Mouse (Mus musculus) MEL (cell line): ENCODE data around the gene Plekhg6. TPM values are rescaled to one million over a fixed set of nuclear protein-coding genes. Genes with fewer than 3 reads are reported as not detected.

Experiments
- DNase-seq: peaks from one replicate; pipeline ENCODE4 v3.0.0; 2011; ENCODE audit warnings: low read depth, low spot score
- H3K27ac ChIP-seq: 2 replicates; pipeline ENCODE4 v1.5.1; 2012; ENCODE audit warnings: low read depth, mild to moderate bottlenecking, control low read depth, low read length, moderate library complexity; ENCODE audit not compliant: control insufficient read depth
- H3K27me3 ChIP-seq, 2 experiments: fragments of 150-350 bp in 1 of 2; sonication (generic) in 1 of 2; 2 replicates each; pipeline ENCODE4 v1.6.1; 2012; ENCODE audit warnings: low read length in 2 of 2, mild to moderate bottlenecking in 2 of 2, improper control_type of control experiment in 1 of 2, moderate library complexity in 1 of 2; ENCODE audit not compliant: insufficient read depth in 2 of 2, control insufficient read depth in 1 of 2
- H3K36me3 ChIP-seq, 2 experiments: 2 replicates each; pipeline ENCODE4 v1.6.1; 2012 to 2014; ENCODE audit warnings: low read length in 2 of 2, improper control_type of control experiment in 1 of 2, inconsistent platforms in 1 of 2, mild to moderate bottlenecking in 1 of 2; ENCODE audit not compliant: insufficient read depth in 2 of 2, control insufficient read depth in 1 of 2
- H3K4me1 ChIP-seq, 2 experiments: fragments of 150-350 bp in 1 of 2; sonication (generic) in 1 of 2; 2 replicates each; pipeline ENCODE4 v1.6.1; 2012; ENCODE audit warnings: low read length in 2 of 2, improper control_type of control experiment in 1 of 2, mild to moderate bottlenecking in 1 of 2; ENCODE audit not compliant: insufficient read depth in 2 of 2, control insufficient read depth in 1 of 2
- H3K4me3 ChIP-seq, 2 experiments: fragments of 150-350 bp in 1 of 2; sonication (generic) in 1 of 2; 2 replicates each; pipeline ENCODE4 v1.5.1; 2012; ENCODE audit warnings: low read depth in 2 of 2, low read length in 2 of 2, mild to moderate bottlenecking in 2 of 2, moderate library complexity in 2 of 2, control low read depth in 1 of 2, improper control_type of control experiment in 1 of 2; ENCODE audit not compliant: control insufficient read depth in 1 of 2, insufficient read depth in 1 of 2
- H3K79me2 ChIP-seq: 2 replicates; pipeline ENCODE4 v1.6.1; 2012; ENCODE audit warnings: mild to moderate bottlenecking, low read length, moderate library complexity; ENCODE audit not compliant: control insufficient read depth, poor library complexity, insufficient read depth
- H3K9ac ChIP-seq: 2 replicates; pipeline ENCODE4 v1.6.1; 2012; ENCODE audit warnings: low read depth, mild to moderate bottlenecking, control low read depth, low read length, moderate library complexity; ENCODE audit not compliant: control insufficient read depth, poor library complexity, severe bottlenecking
- H3K9me3 ChIP-seq: fragments of 150-350 bp; sonication (generic); replicated peaks from 2 replicates; pipeline ENCODE4 v1.6.1; 2012; ENCODE audit warnings: mild to moderate bottlenecking, low read length, improper control_type of control experiment, moderate library complexity; ENCODE audit not compliant: insufficient read depth
- CHD1 ChIP-seq: IDR thresholded peaks from 2 replicates; pipeline ENCODE4 v1.6.1; 2012; ENCODE audit warnings: low read depth, mild to moderate bottlenecking, inconsistent platforms, low read length, improper control_type of control experiment
- CHD2 ChIP-seq: IDR thresholded peaks from 2 replicates; pipeline ENCODE4 v1.6.1; 2011; ENCODE audit warnings: low read length, improper control_type of control experiment
- CTCF ChIP-seq, 3 experiments: IDR thresholded peaks in 2 of 3; conservative IDR thresholded peaks in 1 of 3; 2 replicates each; pipeline ENCODE4 v1.5.1; 2011 to 2012; ENCODE audit warnings: low read length in 3 of 3, low read depth in 2 of 3, mild to moderate bottlenecking in 2 of 3, improper control_type of control experiment in 1 of 3, inconsistent platforms in 1 of 3, mixed read lengths in 1 of 3, moderate library complexity in 1 of 3; ENCODE audit not compliant: control insufficient read depth in 1 of 3, insufficient read depth in 1 of 3, poor library complexity in 1 of 3, severe bottlenecking in 1 of 3
- E2F4 ChIP-seq: IDR thresholded peaks from 2 replicates; pipeline ENCODE4 v1.6.1; 2011; ENCODE audit warnings: low read depth, low read length, improper control_type of control experiment, borderline replicate concordance
- ELF1 ChIP-seq: IDR thresholded peaks from 2 replicates; pipeline ENCODE4 v1.6.1; 2014; ENCODE audit warnings: low read depth, mild to moderate bottlenecking, inconsistent platforms, low read length, improper control_type of control experiment, moderate library complexity
- ETS1 ChIP-seq: IDR thresholded peaks from 2 replicates; pipeline ENCODE4 v1.6.1; 2012; ENCODE audit warnings: low read depth, mild to moderate bottlenecking, inconsistent platforms, low read length, improper control_type of control experiment, moderate library complexity
- GABPA ChIP-seq: IDR thresholded peaks from 2 replicates; pipeline ENCODE4 v1.6.1; 2012; ENCODE audit warnings: low read depth, mild to moderate bottlenecking, inconsistent platforms, low read length, improper control_type of control experiment, moderate library complexity
- HCFC1 ChIP-seq: IDR thresholded peaks from 2 replicates; pipeline ENCODE4 v1.6.1; 2012; ENCODE audit warnings: low read depth, mild to moderate bottlenecking, inconsistent platforms, low read length, improper control_type of control experiment, moderate library complexity
- JUND ChIP-seq: IDR thresholded peaks from 2 replicates; pipeline ENCODE4 v1.6.1; 2011; ENCODE audit warnings: low read depth, mild to moderate bottlenecking, improper control_type of control experiment, low read length
- KAT2A ChIP-seq: conservative IDR thresholded peaks from 2 replicates; pipeline ENCODE4 v1.6.1; 2012; ENCODE audit warnings: low read depth, low read length, improper control_type of control experiment, inconsistent platforms
- MAFK ChIP-seq: IDR thresholded peaks from 2 replicates; pipeline ENCODE4 v1.6.1; 2011; ENCODE audit warnings: low read depth, mild to moderate bottlenecking, low read length, improper control_type of control experiment, borderline replicate concordance
- MYB ChIP-seq: IDR thresholded peaks from 2 replicates; pipeline ENCODE4 v1.6.1; 2011; ENCODE audit warnings: mild to moderate bottlenecking, low read depth, low read length, improper control_type of control experiment
- MYC ChIP-seq: IDR thresholded peaks from 2 replicates; pipeline ENCODE4 v1.6.1; 2011; ENCODE audit warnings: low read depth, mild to moderate bottlenecking, low read length, improper control_type of control experiment, moderate library complexity
- NELFE ChIP-seq: IDR thresholded peaks from 2 replicates; pipeline ENCODE4 v1.6.1; 2011; ENCODE audit warnings: low read depth, low read length, improper control_type of control experiment
- POLR2A ChIP-seq, 2 experiments: IDR thresholded peaks; 2 replicates each; pipeline ENCODE4 v1.6.1; 2011 to 2012; ENCODE audit warnings: low read length in 2 of 2, mild to moderate bottlenecking in 2 of 2, control low read depth in 1 of 2, improper control_type of control experiment in 1 of 2, low read depth in 1 of 2, moderate library complexity in 1 of 2; ENCODE audit not compliant: control insufficient read depth in 1 of 2, insufficient read depth in 1 of 2, poor library complexity in 1 of 2
- POLR2AphosphoS2 ChIP-seq: IDR thresholded peaks from 2 replicates; pipeline ENCODE4 v1.6.1; 2011; ENCODE audit warnings: low read length, improper control_type of control experiment
- POLR2AphosphoS5 ChIP-seq: IDR thresholded peaks from 2 replicates; pipeline ENCODE4 v1.6.1; 2012; ENCODE audit warnings: low read depth, borderline replicate concordance, mild to moderate bottlenecking, inconsistent platforms, low read length, moderate library complexity, mixed read lengths
- RCOR1 ChIP-seq: IDR thresholded peaks from 2 replicates; pipeline ENCODE4 v1.6.1; 2012; ENCODE audit warnings: low read depth, mild to moderate bottlenecking, inconsistent platforms, low read length, improper control_type of control experiment
- SIN3A ChIP-seq: IDR thresholded peaks from 2 replicates; pipeline ENCODE4 v1.6.1; 2012; ENCODE audit warnings: low read length, improper control_type of control experiment, inconsistent platforms
- SMC3 ChIP-seq: IDR thresholded peaks from 2 replicates; pipeline ENCODE4 v1.6.1; 2011; ENCODE audit warnings: low read depth, low read length, improper control_type of control experiment
- TAL1 ChIP-seq: IDR thresholded peaks from 2 replicates; pipeline ENCODE4 v1.6.1; 2012; ENCODE audit warnings: mild to moderate bottlenecking, inconsistent platforms, low read length, moderate library complexity, mixed read lengths
- TBP ChIP-seq: IDR thresholded peaks from 2 replicates; pipeline ENCODE4 v1.8.0; 2011; ENCODE audit warnings: low read depth, low read length, improper control_type of control experiment
- UBTF ChIP-seq: IDR thresholded peaks from 2 replicates; pipeline ENCODE4 v1.6.1; 2012; ENCODE audit warnings: low read depth, mild to moderate bottlenecking, inconsistent platforms, low read length, improper control_type of control experiment, moderate library complexity, borderline replicate concordance; ENCODE audit not compliant: insufficient read depth
- USF2 ChIP-seq, 2 experiments: IDR thresholded peaks; 2 replicates each; pipeline ENCODE4 v1.6.1; 2011 to 2012; ENCODE audit warnings: improper control_type of control experiment in 2 of 2, low read length in 2 of 2, borderline replicate concordance in 1 of 2, inconsistent platforms in 1 of 2, low read depth in 1 of 2, mild to moderate bottlenecking in 1 of 2; ENCODE audit not compliant: insufficient read depth in 1 of 2
- ZC3H11A ChIP-seq: IDR thresholded peaks from 2 replicates; pipeline ENCODE4 v1.6.1; 2012; ENCODE audit warnings: low read depth, mild to moderate bottlenecking, inconsistent platforms, low read length, improper control_type of control experiment
- ZMIZ1 ChIP-seq: IDR thresholded peaks from 2 replicates; pipeline ENCODE4 v1.6.1; 2012; ENCODE audit warnings: low read depth, mild to moderate bottlenecking, inconsistent platforms, low read length, improper control_type of control experiment, moderate library complexity
- polyA plus RNA-seq, 2 experiments: library from polyadenylated mRNA; stranded (reverse) in 1 of 2; unstranded in 1 of 2; fragments of >175 nt in 1 of 2; fragments of >200 nt in 1 of 2; gene quantifications; 2 replicates each; pipeline versions ENCODE4 v1.2.1 to v1.2.4; 2012; ENCODE audit warnings: low replicate concordance in 2 of 2, low read depth in 1 of 2; ENCODE audit not compliant: insufficient read length in 2 of 2, insufficient read depth in 1 of 2, missing spikeins in 1 of 2
- total RNA-seq: library from RNA; depleted of rRNA; stranded (reverse); fragments of 300-350 nt; gene quantifications from 2 replicates; pipeline ENCODE4 v1.2.3, GENCODE M21; 2012; rRNA removed

Plekhg6 gene
- not detected in 2 replicates for total RNA-seq
- polyA plus RNA-seq = under 1 TPM in 1 of 2 experiments, not detected in 1; 0.13 TPM

- TF ChIP-seq CHD2 (no peak), CTCF (IDR thresholded peaks at IDR 0.05 in 2 of 3, conservative IDR thresholded peaks at IDR 0.05 in 1 of 3; ENCODE audit: control insufficient read depth in 1 of 3, insufficient read depth in 1 of 3, low read depth in 2 of 3, low read length in 3 of 3, poor library complexity in 1 of 3, severe bottlenecking in 1 of 3) (no peak), GABPA (no peak), E2F4 (no peak), CHD1 (no peak), SMC3 (no peak), MAFK (no peak), ETS1 (no peak), POLR2AphosphoS5 (no peak), MYC (no peak)
- Histone ChIP-seq H3K79me2 (no peaks in the 10 kb centered on the region), H3K27me3 (no peaks in the 10 kb centered on the region; a peak in 2 of 4 replicates), H3K27ac (no peak within 1 kb of the TSS), H3K4me3 (no peak within 1 kb of the TSS), H3K9ac (no peak within 1 kb of the TSS), H3K36me3 (no peaks in the 10 kb centered on the region), H3K4me1 (no peaks in the 10 kb centered on the region), H3K9me3 (no peaks in the 10 kb centered on the region)
- DNase-seq = no peak
Measured at GRCm38 (mm10) chr6:125380372-125381360, at the start of gene Plekhg6. Plekhg6 (minus strand) TSS chr6:125380793.

GRCm38 (mm10) chr6:125429741-125430140 is 49.1 kb upstream of the Plekhg6 start:
- no peaks in the 10 kb centered on the region for H3K27me3 ChIP-seq
- no peak overlapping the region for H3K27ac ChIP-seq
- DNase-seq = no peak
- no peak overlapping the region for H3K9ac ChIP-seq
- peaks cover 6 to 8% of the 10 kb centered on the region in 2 experiments for H3K4me1 ChIP-seq
- TF ChIP-seq GABPA (no peak), USF2 (IDR thresholded peaks at IDR 0.05; ENCODE audit: borderline replicate concordance in 1 of 2, insufficient read depth in 1 of 2, low read depth in 1 of 2, low read length in 2 of 2) (no peak), JUND (no peak), HCFC1 (no peak), POLR2AphosphoS2 (no peak), NELFE (no peak), UBTF (no peak), ELF1 (no peak), POLR2A (IDR thresholded peaks at IDR 0.05; ENCODE audit: control insufficient read depth in 1 of 2, insufficient read depth in 1 of 2, low read depth in 1 of 2, low read length in 2 of 2, poor library complexity in 1 of 2) (no peak), KAT2A (no peak), MYB (no peak), SIN3A (no peak), ZMIZ1 (no peak), RCOR1 (no peak), TAL1 (no peak), ZC3H11A (no peak), TBP (no peak)
- H3K36me3 ChIP-seq = peaks cover 0 to 7% of the 10 kb centered on the region in 2 experiments; a peak in 2 of 4 replicates
- no peaks in the 10 kb centered on the region for H3K79me2 ChIP-seq
- no peak overlapping the region for H3K4me3 ChIP-seq
- H3K9me3 ChIP-seq = no peaks in the 10 kb centered on the region
